Mouse (Mus musculus) cortical plate, adult 2 months (tissue): ENCODE measurements around the gene Cfap54.

ENCODE experiments used
- CTCF ChIP-seq: fragments of 200-500 bp; IDR thresholded peaks from 2 replicates; pipeline ENCODE4 v1.5.1; 2011; ENCODE audit warnings: mild to moderate bottlenecking, control low read depth, low read length; ENCODE audit not compliant: insufficient read depth; ENCODE audit errors: extremely low read depth
- POLR2A ChIP-seq: fragments of 200-500 bp; IDR thresholded peaks from 2 replicates; pipeline ENCODE4 v1.6.1; 2011; ENCODE audit warnings: mild to moderate bottlenecking, low read length, control low read depth; ENCODE audit not compliant: insufficient read depth; ENCODE audit errors: extremely low read depth

GRCm38 (mm10) chr10:92790247-92790646 lies 291.2 kb downstream of the Cfap54 start:
- TF ChIP-seq POLR2A (no peak), CTCF (no peak)
